Mouse (Mus musculus): ENCODE measurements around the gene Dennd2c. TPM values are rescaled to one million over a fixed set of nuclear protein-coding genes. Genes with fewer than 3 reads are reported as not detected.

The Dennd2c gene
- total RNA-seq (2021), result 1 to 10 TPM; 1.6 to 2.4 TPM
- long read RNA-seq, experiment 1, partial matches to known transcripts, result 0 of 1 reads
- long read RNA-seq, experiment 1, other reads (novel, unspliced or antisense), result 1 of 1 reads
- long read RNA-seq, experiment 2, partial matches to known transcripts, result 0 of 1 reads
- long read RNA-seq, experiment 2, other reads (novel, unspliced or antisense), result 1 of 1 reads

DNA sequence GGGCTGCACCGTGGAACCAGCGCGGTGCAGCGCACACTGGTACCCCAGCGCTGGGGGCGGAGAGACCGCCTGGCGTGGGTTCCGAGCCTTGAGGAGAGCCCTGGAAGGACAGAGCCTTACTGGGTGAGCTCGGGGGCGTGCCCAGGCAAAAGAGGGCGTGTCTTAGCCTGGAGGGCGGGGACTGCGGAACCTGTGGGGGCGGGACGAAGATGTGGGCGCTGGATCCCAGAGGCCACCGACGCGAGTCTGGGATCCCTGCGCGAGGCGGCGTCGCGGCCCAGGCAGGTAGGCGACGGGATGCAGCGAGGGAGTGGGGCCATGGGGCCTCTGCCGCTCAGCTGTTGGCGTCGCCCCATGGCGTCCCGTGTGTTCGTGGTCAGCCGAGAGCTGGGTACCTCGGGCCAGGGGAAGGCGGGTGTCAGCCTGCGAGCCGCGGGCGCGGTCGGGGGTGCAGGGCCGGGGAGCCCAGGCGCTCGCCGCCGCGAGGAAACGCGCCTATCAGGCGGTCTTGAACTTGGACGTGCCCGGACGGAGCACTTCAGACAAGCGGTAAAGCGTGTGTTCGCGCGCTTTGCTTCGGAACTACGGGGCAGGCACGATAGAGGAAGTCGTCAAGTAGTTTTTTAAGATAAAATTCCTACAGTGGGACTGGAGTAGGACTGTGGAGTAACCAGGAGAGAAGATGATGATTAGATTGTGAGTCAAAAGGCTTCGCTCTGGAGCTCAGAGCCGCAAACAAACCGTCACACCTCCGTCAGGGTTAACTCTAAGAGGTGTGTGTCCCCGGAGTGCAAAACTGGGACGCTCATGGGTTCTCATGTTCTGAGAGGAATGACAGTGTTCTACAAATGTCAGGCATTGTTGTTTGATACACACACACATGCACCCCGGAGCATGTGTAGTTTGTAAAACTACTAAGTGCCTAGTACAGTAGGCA is at the start of gene Dennd2c:
Gene Dennd2c (plus strand): TSS at position 151 of the 937 bp plus-strand sequence.
- peak; percentile 92 for DNase-seq

DNA sequence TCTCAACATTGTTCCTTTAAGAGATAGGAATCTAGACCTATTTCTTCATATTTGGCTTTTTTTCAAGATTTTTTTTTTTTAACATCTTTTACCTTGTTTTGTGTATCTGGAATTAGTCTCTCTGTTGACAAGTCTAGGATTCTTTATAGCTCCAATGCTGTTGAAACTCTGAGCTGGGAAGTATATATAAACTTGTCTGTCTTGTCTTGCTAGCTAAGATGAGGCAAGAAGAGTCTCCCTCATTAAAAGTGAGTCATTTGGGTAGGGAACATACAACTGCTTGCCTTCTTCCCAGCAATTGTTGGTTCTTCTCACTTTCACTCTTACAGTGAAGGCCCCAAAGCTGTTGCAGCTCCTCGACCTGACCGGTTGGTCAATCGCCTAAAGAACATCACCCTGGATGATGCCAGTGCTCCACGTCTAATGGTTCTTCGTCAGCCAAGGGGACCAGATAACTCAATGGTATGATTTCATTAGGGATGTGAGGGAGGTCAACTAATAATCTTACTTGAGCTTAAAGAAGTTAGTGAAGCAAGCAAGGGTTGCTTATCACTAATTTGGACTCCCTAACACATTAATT is 46.3 kb upstream of the Dennd2c start:
- DNase-seq, result no peak

GRCm38 (mm10) chr3:103057752-103058151 is 44.7 kb upstream of the Dennd2c start:
- no peak for DNase-seq

DNA sequence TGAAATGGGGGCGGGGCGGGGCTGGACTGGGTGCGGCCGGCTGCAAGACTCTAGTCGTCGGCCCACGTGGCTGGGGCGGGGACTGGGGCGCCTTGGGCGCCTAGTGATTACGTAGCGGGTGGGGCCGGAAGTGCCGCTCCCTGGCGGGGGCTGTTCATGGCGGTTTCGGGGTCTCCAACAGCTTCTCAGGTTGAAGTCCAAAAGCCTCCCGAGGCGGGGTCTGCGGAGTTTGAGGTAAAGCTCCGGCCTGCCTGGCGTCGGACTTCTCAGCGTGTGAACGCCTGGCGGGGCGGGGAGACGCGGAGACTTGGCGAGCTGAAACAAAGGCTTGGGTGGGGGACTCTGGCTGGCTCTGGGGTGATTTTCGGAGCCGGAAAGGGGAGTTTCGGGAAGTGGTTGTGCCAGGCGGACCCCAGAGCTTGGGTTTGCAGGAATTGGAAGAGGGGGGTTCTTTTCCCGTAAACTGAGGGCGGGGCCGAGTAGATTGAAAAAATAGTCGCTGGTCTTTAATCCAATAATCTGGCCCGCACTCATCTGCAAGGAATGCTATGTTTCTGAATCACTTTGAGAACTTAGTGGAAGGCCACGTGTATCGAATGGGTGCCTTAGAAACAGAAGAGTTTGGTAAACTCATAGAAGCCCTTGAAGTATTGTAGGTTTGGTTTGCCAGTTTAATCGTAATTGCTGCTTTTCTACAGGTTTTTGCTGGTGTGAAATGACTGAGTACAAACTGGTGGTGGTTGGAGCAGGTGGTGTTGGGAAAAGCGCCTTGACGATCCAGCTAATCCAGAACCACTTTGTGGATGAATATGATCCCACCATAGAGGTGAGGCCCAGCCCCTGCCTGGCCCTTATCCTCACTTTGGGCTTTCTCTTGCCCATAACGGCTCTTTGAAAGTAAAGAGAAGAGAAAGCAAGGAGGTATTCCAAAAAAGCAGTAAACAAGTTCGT is 43.9 kb upstream of the Dennd2c start, which contains the start of gene Nras:
Gene Nras (plus strand): TSS at position 79 of the 951 bp plus-strand sequence.
- DNase-seq, result peak; percentile 94

GRCm38 (mm10) chr3:103066927-103067326 is 35.5 kb upstream of the Dennd2c start:
- DNase-seq, result no peak

DNA sequence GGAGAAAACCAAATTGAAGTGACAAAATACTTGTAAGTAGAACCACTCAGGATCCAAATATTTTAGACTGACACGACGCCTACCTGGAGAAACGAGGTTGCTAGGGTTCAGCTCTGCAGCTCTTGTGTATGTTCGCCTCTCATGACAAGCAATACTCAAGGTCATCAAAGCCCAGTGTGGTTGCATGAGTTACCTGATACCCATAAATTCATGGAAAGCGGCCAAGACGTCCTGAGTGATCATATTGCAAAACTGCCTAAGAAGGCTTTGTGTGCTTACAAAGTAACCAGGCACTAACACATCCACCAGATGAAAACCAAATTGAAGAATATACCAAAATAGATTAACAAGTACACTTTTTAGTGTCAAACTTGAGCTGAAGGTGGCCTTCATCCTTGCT is 33.4 kb upstream of the Dennd2c start:
- no peak for DNase-seq

DNA sequence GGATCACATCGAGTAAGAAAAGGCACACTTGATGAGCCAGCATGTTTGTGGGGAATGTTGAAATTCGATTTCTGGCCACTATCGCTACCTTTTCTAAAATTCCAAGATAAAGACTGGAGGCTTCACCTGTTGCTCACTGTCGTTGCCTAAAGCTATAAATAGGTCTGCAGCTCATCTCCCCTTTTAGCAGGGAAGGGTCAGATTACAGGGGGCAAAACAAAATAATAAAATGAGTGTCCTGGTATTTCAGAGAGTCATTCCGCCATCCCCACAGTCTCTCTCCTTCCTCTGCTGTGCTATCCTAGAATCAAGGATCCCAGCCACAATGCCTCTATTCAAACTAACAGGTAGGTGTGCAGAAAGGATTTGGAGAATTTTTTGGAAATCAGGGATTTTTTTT is 28.6 kb upstream of the Dennd2c start, which contains the start of gene Ampd1:
Gene Ampd1 (plus strand): TSS at position 244 of the 400 bp plus-strand sequence.
- DNase-seq, result no peak

DNA sequence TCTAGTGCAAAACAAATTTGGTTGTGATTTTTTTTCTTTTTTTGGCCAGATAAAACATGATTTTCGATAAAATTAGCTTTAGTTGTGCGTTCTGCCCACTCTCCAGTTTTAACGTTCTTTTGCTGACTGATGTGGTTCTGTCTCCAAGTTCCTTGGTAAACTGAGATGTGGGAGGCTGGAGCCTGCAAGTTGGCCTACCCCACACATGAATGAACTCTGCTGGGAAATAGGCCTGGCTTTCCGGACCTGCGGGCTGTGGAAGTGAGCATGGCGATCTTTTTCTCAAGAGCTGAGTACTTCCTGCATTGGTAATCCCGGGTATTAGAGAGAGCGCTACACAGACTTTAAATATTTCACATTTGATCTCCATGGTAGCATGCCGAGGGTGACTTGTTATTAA is 26.5 kb upstream of the Dennd2c start:
- no peak for DNase-seq

DNA sequence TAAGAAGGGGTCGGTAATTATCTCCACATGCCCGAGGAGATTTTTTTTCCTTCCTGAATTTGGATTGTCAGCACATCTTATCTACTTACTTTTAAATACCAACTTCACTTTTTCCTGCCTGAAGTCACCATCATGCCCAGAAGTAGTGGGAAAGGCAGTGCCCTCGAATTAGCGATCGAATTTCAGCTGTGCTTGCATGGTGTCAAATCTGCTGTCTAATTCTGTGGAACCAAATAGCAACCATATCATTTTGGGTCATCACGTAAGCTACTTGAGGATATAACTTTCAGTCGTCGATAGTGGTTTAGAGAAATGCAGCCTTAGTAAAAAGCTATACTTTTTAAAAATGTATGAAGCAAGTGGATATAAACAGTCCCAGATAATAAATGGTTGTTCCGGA is 25.9 kb upstream of the Dennd2c start:
- DNase-seq, result no peak

DNA sequence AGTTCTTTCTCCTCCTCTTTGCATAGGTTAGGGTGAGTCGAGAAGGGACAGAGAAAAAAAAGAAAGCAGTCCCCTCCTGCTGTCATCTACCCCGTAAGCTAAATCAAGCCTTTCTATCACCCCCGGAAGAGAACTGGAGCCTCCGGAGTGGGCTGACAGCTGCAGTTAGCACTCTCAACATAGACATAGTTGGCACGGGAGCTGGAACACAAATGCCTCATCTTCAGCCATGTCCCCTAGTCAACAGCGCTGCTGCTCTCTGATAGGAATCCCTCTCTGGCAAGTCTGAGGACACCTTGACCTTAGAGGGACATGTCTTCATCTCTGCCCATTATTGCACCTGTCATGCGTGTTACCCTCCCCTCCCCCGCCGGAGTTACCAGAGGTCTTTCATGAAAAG is 23.1 kb upstream of the Dennd2c start:
- DNase-seq, result peak; percentile 67

GRCm38 (mm10) chr3:103081051-103081450 is 21.4 kb upstream of the Dennd2c start:
- DNase-seq, result no peak

DNA sequence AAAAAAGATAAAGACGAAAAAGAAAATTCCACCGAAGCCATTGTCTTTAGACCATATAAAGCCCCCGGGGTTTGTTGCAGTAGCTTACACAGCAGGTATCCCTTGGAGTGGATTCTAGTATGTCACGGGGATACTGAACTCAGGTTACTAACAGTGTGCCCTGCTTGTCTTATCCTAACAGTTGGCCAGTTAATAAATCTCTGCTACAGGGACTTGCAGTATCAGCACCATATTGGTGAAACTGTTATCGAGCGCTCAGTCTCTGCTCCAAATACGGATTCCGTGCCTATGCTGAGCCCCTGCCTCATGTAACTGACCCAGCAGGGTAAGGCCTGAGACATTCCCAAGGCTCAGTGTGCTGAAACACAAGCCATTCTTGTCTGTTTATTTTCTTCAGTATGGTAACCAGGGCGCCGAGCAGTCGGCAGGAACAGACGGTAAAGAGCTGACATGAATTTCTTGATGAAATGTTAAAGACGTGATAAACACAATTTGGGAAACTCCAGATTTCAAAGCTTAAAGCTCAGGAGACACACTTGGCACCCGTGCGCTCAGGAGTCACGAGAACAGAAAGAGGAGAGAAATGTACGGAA is 20.4 kb upstream of the Dennd2c start:
- no peak for DNase-seq

DNA sequence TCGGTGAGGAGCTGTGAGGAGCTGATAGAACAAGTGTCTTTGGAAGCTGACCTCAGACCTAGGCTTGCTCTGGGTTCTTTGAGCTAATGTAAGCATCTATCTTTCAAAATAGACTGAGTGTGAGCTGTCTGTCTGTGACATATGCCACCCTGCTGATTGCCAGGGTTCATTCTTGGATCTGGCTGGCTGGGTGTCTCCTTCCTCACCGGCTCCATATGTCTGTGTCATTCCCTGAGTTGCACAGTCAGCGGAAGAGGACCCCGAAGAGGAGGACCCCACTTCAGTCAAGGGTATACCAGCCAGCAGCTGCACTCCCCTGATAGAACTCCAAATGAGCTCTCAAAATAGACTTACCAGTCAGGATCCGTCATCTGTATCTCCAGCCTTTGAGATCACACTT is 19.6 kb upstream of the Dennd2c start:
- DNase-seq, result peak; percentile 59

- no peak for DNase-seq
Observed at GRCm38 (mm10) chr3:103085986-103086385, 16.4 kb upstream of the Dennd2c start.

DNA sequence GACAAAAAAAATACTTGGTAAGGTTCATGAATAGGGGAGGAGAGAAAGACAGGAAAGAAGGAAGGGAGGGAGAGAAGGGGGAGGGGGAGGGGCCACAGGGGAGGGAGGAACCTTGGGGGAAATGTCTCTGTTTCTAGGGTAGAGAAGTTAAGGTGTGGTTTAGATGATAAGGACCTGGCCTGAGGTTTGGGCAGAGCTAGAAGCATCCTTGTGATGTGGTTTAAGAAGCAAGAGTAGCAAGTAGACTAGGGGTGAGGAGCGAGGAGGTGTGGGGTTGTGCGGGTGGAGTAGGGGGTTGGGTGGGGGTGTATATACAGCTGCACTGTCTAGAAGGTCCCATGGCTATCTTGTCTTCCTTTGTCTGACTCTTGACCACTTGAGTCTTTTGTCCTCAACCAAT is 10.7 kb upstream of the Dennd2c start:
- no peak for DNase-seq

- DNase-seq, result no peak
Observed at GRCm38 (mm10) chr3:103098662-103099061, 3.7 kb upstream of the Dennd2c start.

DNA sequence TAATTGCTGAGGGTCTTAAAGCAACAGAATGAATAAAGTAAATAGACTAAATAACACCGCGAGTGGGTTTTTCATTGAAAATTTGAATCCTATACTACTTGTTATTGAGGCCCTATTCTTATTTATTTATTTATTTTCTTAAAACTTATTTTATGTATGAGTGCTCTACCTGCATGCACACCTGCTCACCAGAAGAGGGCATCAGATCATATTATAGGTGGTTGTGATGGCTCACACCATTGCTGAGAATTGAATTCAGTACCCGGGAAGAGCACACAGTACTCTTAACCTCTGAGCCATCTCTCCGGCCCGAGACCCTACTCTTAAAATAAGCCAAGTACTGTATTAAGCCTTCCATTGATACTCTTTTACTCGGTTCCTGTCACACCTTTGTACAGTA is 2.7 kb upstream of the Dennd2c start:
- no peak for DNase-seq

- no peak for DNase-seq
Observed at GRCm38 (mm10) chr3:103100735-103101134, 1.7 kb upstream of the Dennd2c start.

DNA sequence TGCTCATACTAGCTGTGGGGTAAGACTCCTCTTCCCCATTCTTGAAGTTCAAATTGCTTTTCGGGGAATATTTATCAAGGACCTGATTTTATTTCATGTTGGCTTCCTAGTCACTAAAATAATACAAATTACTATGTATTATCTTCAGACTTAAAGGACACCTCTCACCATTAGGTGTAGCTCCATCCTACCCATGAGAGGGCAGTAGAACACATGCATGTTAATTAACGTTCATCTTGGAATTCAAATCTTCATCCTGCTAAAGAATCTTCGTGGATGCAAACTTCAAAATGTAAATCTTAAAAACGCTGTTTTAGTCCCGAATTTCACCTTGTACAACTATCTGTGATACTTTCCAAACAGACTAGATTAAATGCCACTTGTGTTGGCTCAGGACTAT is 1.2 kb upstream of the Dennd2c start:
- DNase-seq, result no peak

DNA sequence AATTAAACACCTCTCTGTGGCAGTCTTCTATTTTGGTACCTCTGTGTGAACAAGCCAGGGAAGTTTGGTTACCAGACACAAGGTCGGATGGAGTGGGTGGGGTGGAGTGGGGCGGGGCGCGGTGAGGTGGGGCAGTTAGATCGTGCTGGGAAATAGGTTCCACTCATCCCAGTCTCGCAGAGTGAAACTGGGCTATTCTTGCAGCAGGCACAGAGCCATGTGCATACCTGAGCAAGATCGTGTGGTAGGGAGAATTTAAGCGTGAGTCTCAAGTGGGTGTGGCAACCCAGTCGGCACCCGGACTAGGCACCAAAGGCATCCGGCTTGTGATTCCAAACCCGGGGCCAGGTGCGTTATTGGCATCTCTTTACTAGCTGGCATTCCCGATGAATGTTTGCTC is 495 bp upstream of the Dennd2c start:
- no peak for DNase-seq

GRCm38 (mm10) chr3:103107565-103108240 is 5.3 kb downstream of the Dennd2c start:
- DNase-seq, result no peak
